Mouse (Mus musculus): Measurements from ENCODE around the gene Cds2.

- TF ChIP-seq CTCF (IDR thresholded peaks at IDR 0.05; ENCODE audit: insufficient read depth, low read depth, low read length) (no peak), POLR2A (IDR thresholded peaks at IDR 0.05; ENCODE audit: insufficient read depth, low read depth, low read length) (no peak)
These were observed 27.9 kb downstream of the Cds2 start for GRCm38 (mm10) chr2:132290808-132291207.

Measured in olfactory bulb, adult 2 months (tissue).